Mouse (Mus musculus) limb, embryonic 11.5 days (tissue): ENCODE measurements around the gene Creb3l2. TPM values are rescaled to one million over a fixed set of nuclear protein-coding genes. Genes with fewer than 3 reads are reported as not detected.
"Not testable (repeated sequence)": the region's sequence is repeated elsewhere in the genome, so short reads cannot be mapped to it uniquely, and the experiment has no call there.

Source experiments
- ATAC-seq: fragments of 200-750 bp; cut with Nextera tagmentation; 2 replicates; pipeline ENCODE4 v1.8.0; 2017; ENCODE audit warnings: low read depth; ENCODE audit not compliant: insufficient number of reproducible peaks, low FRiP score, low TSS enrichment
- DNase-seq: peaks from one replicate; pipeline ENCODE4 v3.0.0-alpha.2; 2015; ENCODE audit warnings: low spot score
- H3K27ac ChIP-seq: fragments of 300-500 bp; sonication (generic); replicated peaks from 2 replicates; pipeline ENCODE4 v1.5.1; 2014; ENCODE audit warnings: low read depth, mild to moderate bottlenecking, low read length
- H3K27me3 ChIP-seq: fragments of 300-500 bp; sonication (generic); 2 replicates; pipeline ENCODE4 v1.6.1; 2014; ENCODE audit warnings: mild to moderate bottlenecking, low read length, mixed read lengths; ENCODE audit not compliant: control insufficient read depth, insufficient read depth
- H3K36me3 ChIP-seq: fragments of 300-500 bp; sonication (generic); 2 replicates; pipeline ENCODE4 v1.6.1; 2014; ENCODE audit warnings: mild to moderate bottlenecking, low read length, moderate library complexity, mixed read lengths; ENCODE audit not compliant: control insufficient read depth, insufficient read depth
- H3K4me1 ChIP-seq: fragments of 300-500 bp; sonication (generic); 2 replicates; pipeline ENCODE4 v1.6.1; 2014; ENCODE audit warnings: low read length, mixed read lengths; ENCODE audit not compliant: control insufficient read depth, insufficient read depth
- H3K4me2 ChIP-seq: fragments of 300-500 bp; sonication (generic); 2 replicates; pipeline ENCODE4 v1.6.1; 2014; ENCODE audit warnings: low read depth, mild to moderate bottlenecking, moderate library complexity; ENCODE audit not compliant: severe bottlenecking
- H3K4me3 ChIP-seq: fragments of 300-500 bp; sonication (generic); 2 replicates; pipeline ENCODE4 v1.5.1; 2014; ENCODE audit warnings: low read depth, low read length
- H3K9ac ChIP-seq: fragments of 300-500 bp; sonication (generic); 2 replicates; pipeline ENCODE4 v1.6.1; 2014; ENCODE audit warnings: mild to moderate bottlenecking, low read length
- H3K9me3 ChIP-seq: fragments of 300-500 bp; sonication (generic); 2 replicates; pipeline ENCODE4 v1.6.1; 2016; ENCODE audit warnings: low read length; ENCODE audit not compliant: control insufficient read depth
- WGBS: fragments of 180-500 bp; shearing (Covaris S2); extraction: QIAGEN DNeasy Blood & Tissue Kit; methylation state at CpG from one replicate; pipeline ENCODE4 v1.1.7; 2014; 5-methylcytosine and 5-hydroxymethylcytosine counted together
- polyA plus RNA-seq: library from polyadenylated mRNA; unstranded; fragments of >200 nt; fragmentation: Nextera tagmentation; extraction: Ambion mirVana; gene quantifications from 2 replicates; pipeline ENCODE4 v1.2.1, GENCODE M21; 2014

Creb3l2 gene
- polyA plus RNA-seq, 1 experiment from 2014 or later: 25.2 TPM

DNA sequence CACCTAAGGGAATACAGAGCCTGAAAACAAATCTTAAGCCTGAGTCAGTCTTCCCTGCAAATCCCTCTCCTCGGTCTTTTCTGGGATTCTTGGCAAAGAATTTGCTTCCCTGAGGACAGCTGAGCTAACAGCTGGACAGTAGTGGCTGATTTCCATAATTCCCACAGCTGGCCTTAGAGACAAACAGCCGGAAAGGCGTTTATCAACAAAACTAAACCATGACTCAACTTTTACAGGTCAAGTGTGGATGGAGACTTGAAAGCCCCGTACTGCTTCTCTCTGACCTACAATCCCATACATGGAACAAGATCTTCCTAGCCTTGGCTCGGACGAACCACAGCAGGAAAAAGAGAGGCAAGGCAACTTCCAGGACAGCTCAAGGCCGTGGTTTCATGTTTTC lies 50.6 kb downstream of the Creb3l2 start:
- 90% methylated on average over 7 of the region's 7 CpGs for WGBS
- Histone ChIP-seq H3K27ac (no peak overlapping the region), H3K27me3 (no peaks in the 10 kb centered on the region), H3K9me3 (no peaks in the 10 kb centered on the region), H3K4me3 (no peak overlapping the region), H3K4me1 (peaks cover 6% of the 10 kb centered on the region; the same call in 1 of the 2 replicates), H3K36me3 (no peaks in the 10 kb centered on the region), H3K9ac (no peak overlapping the region), H3K4me2 (no peak overlapping the region)
- DNase-seq (no peak), ATAC-seq (no peak)

DNA sequence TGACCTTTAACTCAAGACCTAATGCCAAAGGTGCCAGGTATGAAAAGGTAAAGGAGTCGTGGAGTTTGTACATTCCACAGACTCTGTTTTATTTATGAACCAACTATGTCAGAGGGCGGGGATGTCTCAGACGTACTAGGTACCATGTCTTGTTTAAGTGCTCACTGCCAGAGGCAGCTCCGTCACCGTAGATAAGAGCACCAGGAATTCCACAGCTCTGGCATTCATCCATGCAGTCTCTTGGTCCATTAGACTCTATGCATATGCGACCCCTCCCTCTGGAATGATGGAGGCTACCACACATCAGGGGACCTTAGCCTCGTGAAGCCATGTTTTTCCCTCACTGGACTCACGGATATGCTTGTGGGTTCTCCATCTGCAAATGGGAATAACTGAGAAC lies 53.0 kb downstream of the Creb3l2 start:
- H3K4me1 ChIP-seq: peaks cover 6% of the 10 kb centered on the region; the same call in 1 of the 2 replicates
- H3K36me3 ChIP-seq: no peaks in the 10 kb centered on the region
- WGBS: 66% methylated on average over 8 of the region's 8 CpGs
- no peaks in the 10 kb centered on the region for H3K9me3 ChIP-seq
- H3K27me3 ChIP-seq: no peaks in the 10 kb centered on the region
- no peak overlapping the region for H3K9ac ChIP-seq
- no peak overlapping the region for H3K4me3 ChIP-seq
- H3K4me2 ChIP-seq: no peak overlapping the region
- no peak for ATAC-seq
- DNase-seq: no peak
- H3K27ac ChIP-seq: no peak overlapping the region

DNA sequence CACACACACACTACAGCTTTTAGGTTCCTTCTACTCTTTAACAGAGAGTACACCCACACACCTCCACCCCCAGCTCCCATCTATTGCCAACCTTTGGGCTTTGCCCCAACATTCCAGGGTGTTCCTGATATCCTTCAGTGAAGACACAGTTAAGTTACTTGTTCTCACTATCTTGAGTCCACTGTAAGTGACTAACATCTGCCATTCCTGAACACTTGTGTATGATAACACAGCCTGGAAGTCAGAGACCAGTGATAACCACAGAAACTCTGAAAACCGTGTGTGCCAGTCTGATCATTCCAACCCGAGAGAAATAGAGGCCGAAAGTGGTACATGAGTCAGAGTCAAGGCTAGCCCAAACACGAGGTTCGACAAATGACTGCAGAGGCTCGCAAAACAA lies 53.4 kb downstream of the Creb3l2 start:
- ATAC-seq: no peak
- 78% methylated on average over 6 of the region's 6 CpGs for WGBS
- H3K9me3 ChIP-seq: no peaks in the 10 kb centered on the region
- H3K27ac ChIP-seq: no peak overlapping the region
- H3K27me3 ChIP-seq: no peaks in the 10 kb centered on the region
- no peak overlapping the region for H3K4me2 ChIP-seq
- no peak overlapping the region for H3K9ac ChIP-seq
- no peak for DNase-seq
- no peak overlapping the region for H3K4me3 ChIP-seq
- peaks cover 4% of the 10 kb centered on the region; the same call in 1 of the 2 replicates for H3K4me1 ChIP-seq
- no peaks in the 10 kb centered on the region for H3K36me3 ChIP-seq

DNA sequence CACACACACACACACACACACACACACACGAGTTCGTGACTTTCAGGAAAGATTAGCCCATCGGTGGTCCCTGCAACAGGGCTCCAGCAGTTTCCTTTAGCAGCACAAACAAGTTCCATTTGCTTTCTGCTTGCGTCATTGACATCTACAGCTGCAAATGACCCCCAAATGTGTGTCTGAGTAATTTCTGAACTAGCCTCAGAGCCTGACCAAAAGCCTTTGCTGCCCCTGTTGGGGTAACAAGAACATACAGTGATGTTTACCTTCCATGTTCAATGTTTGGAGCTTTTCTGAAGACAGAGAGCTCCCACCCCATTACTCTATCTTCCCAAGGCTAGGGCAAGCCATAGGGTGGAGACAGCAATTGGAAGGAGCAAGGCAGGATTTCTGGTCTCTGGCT lies 54.7 kb downstream of the Creb3l2 start:
- Histone ChIP-seq H3K9ac (no peak overlapping the region), H3K4me3 (no peak overlapping the region), H3K36me3 (no peaks in the 10 kb centered on the region), H3K27ac (no peak overlapping the region), H3K27me3 (no peaks in the 10 kb centered on the region), H3K4me1 (no peaks in the 10 kb centered on the region), H3K4me2 (no peak overlapping the region), H3K9me3 (no peaks in the 10 kb centered on the region)
- DNase-seq (no peak), ATAC-seq (no peak)
- WGBS: 97% methylated on average over 4 of the region's 4 CpGs

DNA sequence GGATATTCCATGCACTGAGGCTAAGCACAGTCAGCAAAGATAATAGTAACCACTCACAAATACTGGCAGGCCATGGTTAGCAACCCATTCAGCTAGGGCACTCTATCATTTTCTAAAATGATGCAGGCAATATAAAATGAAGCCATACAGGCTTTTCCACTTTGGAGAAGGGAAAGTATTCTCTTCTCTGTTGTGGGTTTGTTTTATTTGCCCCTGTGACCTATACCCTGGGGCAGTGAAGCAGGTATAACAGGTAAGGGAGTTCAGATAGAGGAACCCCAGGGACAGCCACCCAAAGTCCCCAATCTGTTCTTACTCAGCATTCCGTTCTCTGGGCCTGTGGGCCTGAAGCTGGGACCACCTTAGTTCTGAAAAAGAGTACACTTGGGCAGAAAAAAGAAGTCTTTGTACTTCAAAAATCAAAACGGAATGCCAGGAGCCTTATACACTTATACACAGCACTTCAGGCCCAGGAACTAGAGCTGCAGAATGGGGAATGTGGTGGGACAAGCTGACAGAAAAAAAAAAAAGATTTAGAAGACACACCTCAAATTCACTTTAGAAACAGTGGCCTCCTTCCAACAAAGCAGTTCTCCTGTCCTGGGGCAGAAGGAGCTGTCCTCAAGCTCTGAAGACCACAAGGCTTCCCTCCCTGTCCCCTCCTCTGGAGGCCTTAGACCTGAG lies 56.2 kb downstream of the Creb3l2 start:
- WGBS: 76% methylated on average over 2 of the region's 2 CpGs
- Histone ChIP-seq H3K4me3 (no peak overlapping the region), H3K9me3 (no peaks in the 10 kb centered on the region), H3K4me1 (no peaks in the 10 kb centered on the region), H3K27ac (no peak overlapping the region), H3K9ac (no peak overlapping the region), H3K27me3 (no peaks in the 10 kb centered on the region), H3K36me3 (no peaks in the 10 kb centered on the region), H3K4me2 (no peak overlapping the region)
- DNase-seq (no peak), ATAC-seq (no peak)

DNA sequence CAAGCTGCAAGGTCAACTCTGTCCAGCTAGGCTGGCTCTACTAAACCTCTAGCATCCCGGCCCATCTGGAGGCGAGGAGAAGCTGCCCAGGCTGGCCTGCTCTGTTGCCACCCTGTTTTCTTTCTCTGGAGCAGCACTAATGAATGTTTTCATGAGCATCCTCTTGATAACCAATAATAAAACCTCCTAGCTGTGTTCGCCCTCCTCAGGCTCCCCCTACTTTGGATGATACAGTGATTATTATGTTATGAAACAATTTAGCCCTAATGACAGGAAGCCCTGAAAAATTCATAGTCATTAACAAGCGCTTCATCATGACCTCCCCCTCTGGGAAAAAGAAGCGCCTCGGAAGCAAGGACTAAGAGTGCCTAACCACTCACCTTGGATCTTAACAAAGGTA lies 59.2 kb downstream of the Creb3l2 start:
- no peak overlapping the region for H3K4me3 ChIP-seq
- no peaks in the 10 kb centered on the region for H3K27me3 ChIP-seq
- ATAC-seq: no peak
- H3K9ac ChIP-seq: no peak overlapping the region
- no peak overlapping the region for H3K4me2 ChIP-seq
- H3K4me1 ChIP-seq: no peaks in the 10 kb centered on the region
- no peaks in the 10 kb centered on the region; the same call in 1 of the 2 replicates for H3K36me3 ChIP-seq
- 91% methylated on average over 6 of the region's 6 CpGs for WGBS
- DNase-seq: no peak
- no peak overlapping the region for H3K27ac ChIP-seq
- no peaks in the 10 kb centered on the region for H3K9me3 ChIP-seq

DNA sequence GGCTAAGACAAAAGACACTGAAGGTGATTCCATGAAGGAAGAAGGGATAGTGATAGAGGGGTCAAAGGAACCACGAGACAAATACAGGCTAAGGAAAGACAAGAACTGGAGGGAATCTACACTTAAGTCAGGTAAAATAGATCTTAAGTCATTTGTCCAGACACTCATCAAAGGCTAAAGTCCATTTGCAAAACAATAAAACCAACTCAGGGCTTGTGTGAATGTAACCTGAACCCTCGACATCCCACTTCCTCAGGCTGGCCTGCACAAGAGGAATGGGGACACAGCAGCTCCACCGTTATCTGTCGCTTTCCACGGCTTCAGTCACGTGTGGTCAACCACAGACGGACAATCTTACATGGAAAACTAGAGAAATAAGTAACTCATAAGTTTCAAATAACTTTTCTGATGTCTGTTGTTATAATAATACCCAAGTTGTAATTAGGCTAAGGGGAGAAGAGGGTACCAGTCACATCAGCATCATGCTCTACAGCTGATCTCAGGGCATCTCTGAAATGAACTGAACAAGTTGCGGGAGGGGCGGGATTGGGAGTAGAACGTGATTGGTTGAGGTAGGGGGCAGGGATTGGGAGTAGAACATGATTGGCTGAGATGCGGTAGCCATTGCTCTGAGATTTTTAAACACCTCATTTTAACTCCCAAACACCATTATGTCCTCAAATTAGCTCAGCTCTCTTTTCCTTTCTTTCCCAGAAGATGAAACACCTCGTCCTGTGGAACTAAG lies 63.9 kb downstream of the Creb3l2 start:
- H3K9me3 ChIP-seq: no peaks in the 10 kb centered on the region

DNA sequence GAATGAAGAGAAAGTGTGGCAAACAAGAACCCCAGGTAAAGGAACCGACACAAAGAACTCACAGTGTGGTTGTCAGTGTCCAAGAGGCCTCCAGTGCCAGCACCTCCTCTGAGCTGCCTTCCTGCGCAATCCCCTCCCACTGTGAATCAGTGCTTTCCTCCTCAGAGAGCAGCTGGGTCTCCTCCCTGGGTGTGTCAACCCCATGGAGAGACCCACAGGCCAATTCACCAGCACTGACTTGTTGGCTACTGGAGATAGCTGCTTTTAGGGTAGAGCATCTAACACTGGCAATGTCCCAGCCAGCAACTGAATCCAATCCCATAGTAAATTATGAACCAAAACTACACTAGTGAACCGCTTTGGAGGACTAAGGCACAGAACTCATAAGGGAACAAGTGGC lies 64.6 kb downstream of the Creb3l2 start:
- not testable (repeated sequence) for H3K27ac ChIP-seq, H3K4me3 ChIP-seq, DNase-seq, H3K9me3 ChIP-seq, H3K36me3 ChIP-seq, H3K4me1 ChIP-seq, H3K9ac ChIP-seq, ATAC-seq, H3K27me3 ChIP-seq, H3K4me2 ChIP-seq
- WGBS: 73% methylated on average over 3 of the region's 3 CpGs

More for the DNA sequence above, 63.9 kb downstream of the Creb3l2 start:
- no peak for DNase-seq
- no peak overlapping the region for H3K27ac ChIP-seq
- ATAC-seq: no peak
- H3K4me1 ChIP-seq: no peaks in the 10 kb centered on the region
- H3K36me3 ChIP-seq: no peaks in the 10 kb centered on the region; the same call in 1 of the 2 replicates
- WGBS: 81% methylated on average over 12 of the region's 12 CpGs
- H3K27me3 ChIP-seq: no peaks in the 10 kb centered on the region
- H3K9ac ChIP-seq: no peak overlapping the region
- H3K4me2 ChIP-seq: no peak overlapping the region
- H3K4me3 ChIP-seq: no peak overlapping the region
